Mouse (Mus musculus) heart, postnatal 36 days (tissue): Measurements from ENCODE around the gene Megf11. TPM values are rescaled to one million over a fixed set of nuclear protein-coding genes. Genes with fewer than 3 reads are reported as not detected.

Experiments
- DNase-seq, 2 experiments: peaks; one replicate each; pipeline ENCODE4 v3.0.0; 2021 to 2022
- intact Hi-C: fragments of 180-260 bp; cut with DNase I; formaldehyde crosslinking; loops from one replicate; pipeline ENCODE4 v1.15.1; 2025
- total RNA-seq, 2 experiments: library from RNA; stranded (reverse); gene quantifications; 2 replicates each; pipeline ENCODE4 v1.2.3; 2021

Megf11 gene
- total RNA-seq, 2 experiments from 2014 or later = 1.6 to 4.6 TPM

DNA sequence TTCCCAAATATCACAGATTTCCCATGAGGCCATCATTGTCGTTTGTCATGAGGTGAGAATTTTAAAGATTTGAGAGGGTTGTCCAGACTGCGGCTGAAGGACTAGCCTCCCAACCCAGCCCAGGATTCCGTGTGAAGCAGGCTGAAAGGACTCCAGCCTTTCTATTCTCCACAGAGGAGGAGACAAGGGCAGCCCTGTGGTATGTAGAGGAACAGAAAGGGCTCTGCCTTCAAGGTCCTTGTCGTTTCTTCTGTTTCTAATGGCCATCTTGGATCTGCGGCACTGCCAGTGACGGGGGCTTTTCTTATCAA lies 121.7 kb downstream of the Megf11 start:
- DNase-seq = no peak
- intact Hi-C loops = no loop called here

- intact Hi-C loops = no loop called here
- DNase-seq = no peak
Measured at GRCm38 (mm10) chr9:64507995-64508394, 122.6 kb downstream of the Megf11 start.

GRCm38 (mm10) chr9:64514826-64515225 lies 129.4 kb downstream of the Megf11 start:
- intact Hi-C loops = no loop called here
- DNase-seq = no peak

DNA sequence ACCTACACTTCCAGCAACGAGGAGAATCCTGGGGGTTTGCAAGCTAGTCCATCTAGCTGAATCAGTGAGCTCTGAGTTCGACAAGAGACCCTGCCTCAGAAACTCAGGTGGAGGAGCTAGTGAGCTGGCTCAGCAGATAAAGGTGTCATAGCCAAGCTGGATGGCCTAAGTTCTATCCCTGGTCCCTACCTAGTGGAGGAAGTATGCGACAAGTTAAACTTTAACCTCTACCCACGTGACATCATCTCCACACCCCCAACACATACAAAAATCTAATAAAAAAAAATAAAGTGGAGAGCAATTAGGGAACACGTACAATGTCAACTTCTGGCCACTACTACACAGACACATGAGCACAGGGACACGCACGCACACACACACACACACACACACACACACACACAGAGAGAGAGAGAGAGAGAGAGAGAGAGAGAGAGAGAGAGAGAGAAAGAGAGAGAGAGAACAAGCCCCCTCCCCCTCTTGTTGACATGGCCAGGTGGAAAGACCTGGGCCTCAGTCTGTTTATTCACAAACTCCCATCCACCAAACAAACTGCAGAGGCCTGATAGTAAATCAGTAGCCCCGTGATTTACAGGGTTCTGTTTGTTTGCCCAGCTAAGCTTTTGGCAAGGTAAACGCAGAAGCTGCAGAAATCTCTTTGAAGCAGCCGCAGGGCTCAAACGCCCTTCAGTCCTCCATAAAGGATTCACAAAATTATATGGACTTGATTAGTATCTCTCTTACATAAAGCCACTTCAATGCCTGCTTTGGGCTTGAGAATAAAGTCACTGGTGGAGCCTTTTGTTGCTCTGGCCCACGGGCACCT lies 134.7 kb downstream of the Megf11 start:
- intact Hi-C loops = no loop called here

GRCm38 (mm10) chr9:64520747-64521283 lies 135.4 kb downstream of the Megf11 start:
- no peak for DNase-seq
- intact Hi-C loops = no loop called here

More for the DNA sequence above, 134.7 kb downstream of the Megf11 start:
- no peak for DNase-seq

DNA sequence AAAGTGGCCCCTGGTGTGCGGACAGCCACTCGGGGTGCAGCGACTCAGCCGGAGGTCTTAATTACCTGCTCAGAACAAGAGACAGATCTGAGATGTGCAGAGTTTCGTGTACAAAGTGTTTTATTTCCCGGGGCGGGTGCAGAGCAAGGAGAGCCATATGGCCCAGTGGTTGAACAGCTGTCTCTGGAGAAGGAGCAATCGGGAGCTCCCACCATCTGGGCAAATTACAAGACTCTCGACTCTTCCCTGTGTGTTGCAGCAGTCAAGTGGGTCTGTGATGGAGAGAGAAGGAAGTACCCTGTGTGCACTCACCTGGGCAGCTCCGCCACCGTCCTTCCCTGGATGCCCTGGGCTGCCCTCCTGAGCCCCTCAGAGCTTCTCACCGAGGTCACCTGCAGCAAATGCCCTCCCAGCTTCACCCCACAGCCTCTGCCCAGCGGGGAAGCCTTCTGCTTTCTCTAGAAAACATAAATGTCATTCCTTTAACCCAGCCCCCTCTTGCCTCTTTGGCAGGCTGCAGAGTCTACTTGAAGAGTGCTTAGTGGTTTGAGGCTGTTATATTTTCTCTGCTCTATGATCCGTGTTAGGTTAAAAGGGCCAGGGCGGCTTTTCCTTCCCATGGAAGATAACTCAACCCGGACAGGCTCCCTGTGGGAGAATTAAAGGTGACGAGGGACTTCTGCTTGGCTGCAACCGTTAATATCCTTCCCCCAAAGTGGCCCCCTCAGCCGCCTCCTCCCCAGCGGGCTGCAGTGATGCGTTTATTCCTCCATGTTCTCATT lies 138.0 kb downstream of the Megf11 start:
- DNase-seq = no peak
- intact Hi-C loops = no loop called here

DNA sequence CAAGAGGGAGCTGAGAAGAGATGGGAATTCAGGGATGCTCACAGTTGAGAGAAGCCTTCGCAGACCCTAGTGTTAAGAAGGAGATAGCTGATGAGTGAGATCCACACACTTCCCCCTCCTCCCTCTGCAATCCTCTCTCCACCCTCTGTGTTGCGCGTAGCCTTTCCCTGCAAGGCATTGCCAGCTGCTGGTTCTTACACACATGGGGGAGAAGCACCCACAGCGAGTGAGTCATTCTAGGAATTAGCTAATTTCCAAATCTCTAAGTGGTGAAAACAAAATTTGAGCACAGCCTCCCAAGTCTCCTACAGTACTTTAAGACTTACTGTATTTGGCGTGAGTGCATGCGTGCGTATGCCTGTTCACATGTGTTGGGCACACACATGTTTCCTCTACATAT lies 142.6 kb downstream of the Megf11 start:
- intact Hi-C loops = no loop called here
- DNase-seq = no peak

GRCm38 (mm10) chr9:64528595-64528994 lies 143.2 kb downstream of the Megf11 start:
- intact Hi-C loops = no loop called here
- DNase-seq = no peak

GRCm38 (mm10) chr9:64531935-64532334 lies 146.5 kb downstream of the Megf11 start:
- DNase-seq = no peak
- intact Hi-C loops = no loop called here

DNA sequence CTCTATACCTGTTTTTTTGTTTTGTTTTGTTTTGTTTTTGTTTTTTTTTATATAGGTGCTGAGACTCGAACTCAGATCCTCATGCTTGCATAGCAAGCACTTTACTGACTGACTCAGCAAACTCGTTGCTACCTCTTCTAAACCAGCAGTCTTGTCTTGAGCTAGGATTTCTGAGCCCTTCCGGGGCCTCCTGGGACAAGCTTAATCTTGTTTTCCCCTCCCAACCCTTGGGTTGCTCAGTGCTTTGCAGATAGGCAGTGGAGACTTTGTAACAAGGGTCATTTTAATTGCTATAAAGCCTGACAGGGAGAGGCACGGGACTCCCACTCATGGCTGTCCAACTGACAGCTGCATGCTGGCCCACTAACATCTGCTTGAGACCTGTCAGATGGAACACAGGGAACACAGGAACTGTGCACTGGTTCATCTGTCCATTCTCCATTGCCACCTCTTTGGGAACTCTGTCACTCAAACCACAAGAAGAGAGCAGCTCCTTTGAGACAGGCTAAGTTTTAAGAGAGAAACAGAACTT lies 147.4 kb downstream of the Megf11 start:
- intact Hi-C loops = no loop called here

DNA sequence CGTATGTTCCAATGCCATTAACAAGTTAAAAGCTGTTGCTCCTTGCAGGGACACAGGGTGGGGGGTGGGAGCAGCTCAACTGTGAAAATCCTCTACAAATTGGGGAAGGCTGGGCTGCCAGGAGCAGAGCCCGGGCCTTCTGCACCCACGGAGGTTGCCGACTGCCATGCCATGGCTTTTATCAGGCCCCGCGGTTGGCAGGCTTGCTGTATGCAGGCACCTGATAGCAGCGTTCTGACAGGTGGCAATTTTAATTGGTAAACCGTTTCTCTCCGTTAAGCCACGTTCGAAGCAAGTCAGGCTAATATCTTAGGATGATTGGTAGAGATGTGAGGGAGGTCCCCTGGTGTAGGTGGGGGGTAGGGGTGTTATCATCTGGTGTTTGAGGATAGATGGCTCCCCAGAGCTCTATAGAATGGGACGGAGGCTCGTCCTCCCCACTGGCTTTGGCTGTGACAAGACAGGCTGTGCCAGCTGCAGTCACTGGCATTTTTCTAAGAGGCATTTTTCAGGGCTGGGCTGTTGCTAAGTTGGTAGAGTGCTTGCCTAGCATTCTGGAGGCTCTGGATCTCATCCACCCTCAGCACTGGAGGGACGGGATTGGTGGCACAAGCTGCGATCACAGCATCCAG lies 148.2 kb downstream of the Megf11 start:
- intact Hi-C loops = no loop called here
- DNase-seq = no peak

More for the DNA sequence above, 147.4 kb downstream of the Megf11 start:
- DNase-seq = no peak

GRCm38 (mm10) chr9:64534313-64534712 lies 148.9 kb downstream of the Megf11 start:
- intact Hi-C loops = no loop called here
- DNase-seq = no peak

DNA sequence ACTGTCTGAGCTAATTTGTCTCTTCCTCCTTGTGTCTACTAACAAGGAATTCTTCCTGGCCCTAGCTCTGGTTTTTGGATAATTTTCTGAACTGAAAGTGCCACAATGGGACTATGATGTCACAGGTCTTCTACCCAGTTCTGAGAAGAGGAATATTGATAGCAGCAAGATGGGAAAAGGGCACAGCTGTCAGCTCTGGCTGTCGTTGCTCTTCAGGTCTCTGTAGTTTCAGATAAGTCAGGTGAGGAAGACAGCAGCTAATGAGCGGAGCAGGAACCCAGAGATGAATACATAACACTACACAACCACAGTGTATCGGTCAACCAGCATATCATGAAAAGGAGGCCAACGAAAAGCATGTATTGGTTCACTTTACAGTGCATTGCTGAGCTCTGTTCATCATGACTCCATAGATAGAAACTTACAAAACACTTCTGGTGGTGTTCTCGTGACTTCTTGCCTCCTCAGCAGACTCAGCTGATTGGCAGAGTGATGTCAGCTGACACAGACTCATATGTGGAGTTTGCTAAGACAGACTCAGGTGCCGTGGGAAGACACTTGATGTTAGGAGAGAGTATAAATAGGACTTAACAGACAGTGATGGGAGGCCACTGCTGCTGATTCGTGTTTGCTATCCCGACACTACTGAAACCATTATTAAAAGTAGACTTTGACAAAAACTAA lies 149.6 kb downstream of the Megf11 start:
- DNase-seq = no peak
- intact Hi-C loops = no loop called here

DNA sequence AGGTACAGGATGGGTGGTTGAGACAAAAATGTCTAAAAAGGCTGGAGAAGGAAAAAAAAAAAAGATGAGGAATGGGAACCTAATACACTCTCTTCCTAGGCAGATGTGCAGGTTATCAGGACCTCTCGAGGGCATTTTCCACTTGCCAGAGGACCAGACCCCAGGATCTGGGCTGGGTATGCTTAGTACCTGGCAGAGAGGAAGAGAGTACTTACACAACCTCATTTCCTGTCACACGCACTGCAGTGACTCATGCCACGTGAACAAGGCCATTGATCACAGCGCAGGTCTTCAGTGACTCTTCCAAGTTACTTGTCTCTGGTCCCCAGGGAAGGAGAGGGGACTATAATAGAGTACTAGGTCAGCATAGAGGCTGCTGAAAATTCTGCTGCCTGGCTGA lies 152.4 kb downstream of the Megf11 start:
- intact Hi-C loops = no loop called here
- no peak for DNase-seq

DNA sequence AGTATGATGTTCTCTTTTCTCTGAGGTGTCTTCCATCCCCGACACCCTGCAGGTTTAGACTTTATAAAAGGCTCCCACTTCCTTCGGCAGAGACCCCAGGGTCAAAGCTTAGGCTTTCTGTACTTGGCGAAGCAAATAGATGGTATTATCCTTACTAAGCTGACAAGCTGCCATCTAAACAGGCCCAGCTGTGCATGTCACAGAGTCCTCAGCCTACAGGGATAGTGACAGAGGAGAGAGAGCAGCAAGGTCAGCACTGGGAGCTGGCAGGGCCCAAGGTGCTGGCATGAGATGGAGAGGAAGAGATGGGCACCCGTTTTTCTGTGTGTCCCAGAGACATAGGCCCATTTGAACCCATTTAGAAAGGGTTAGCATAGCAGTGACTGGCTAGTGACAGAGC lies 156.8 kb downstream of the Megf11 start:
- no peak for DNase-seq
- intact Hi-C loops = no loop called here

- DNase-seq = no peak
- intact Hi-C loops = no loop called here
Measured at GRCm38 (mm10) chr9:64543125-64543524, 157.7 kb downstream of the Megf11 start.

- no peak for DNase-seq
- intact Hi-C loops = no loop called here
Measured at GRCm38 (mm10) chr9:64546344-64546991, 161.0 kb downstream of the Megf11 start.

DNA sequence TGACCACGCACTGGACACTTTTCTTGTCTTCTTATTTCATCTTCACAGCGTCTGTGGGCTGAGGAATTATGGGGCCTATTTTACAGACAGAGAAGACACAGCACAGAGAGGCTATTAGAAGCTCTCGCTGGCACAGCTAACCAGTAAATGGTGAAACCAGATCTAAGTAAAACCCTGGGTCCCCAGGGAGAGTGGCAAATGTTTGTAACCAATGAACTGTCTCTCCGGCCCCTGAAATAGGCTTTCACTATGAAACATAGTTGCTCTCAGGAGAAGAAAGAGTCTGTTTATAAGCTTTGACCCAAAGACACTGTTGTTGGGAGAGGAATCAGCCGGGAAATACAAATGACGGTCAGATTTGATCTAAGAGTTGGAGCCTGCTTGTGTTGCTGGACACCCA lies 162.9 kb downstream of the Megf11 start:
- intact Hi-C loops = no loop called here
- no peak for DNase-seq

GRCm38 (mm10) chr9:64551307-64551706 lies 165.9 kb downstream of the Megf11 start:
- intact Hi-C loops = no loop called here
- DNase-seq = no peak

- no peak for DNase-seq
- intact Hi-C loops = no loop called here
Measured at GRCm38 (mm10) chr9:64552046-64552445, 166.6 kb downstream of the Megf11 start.
